Comparison of ENCODE assay signal across 21 mouse cellular contexts in the genomic region with DNA sequence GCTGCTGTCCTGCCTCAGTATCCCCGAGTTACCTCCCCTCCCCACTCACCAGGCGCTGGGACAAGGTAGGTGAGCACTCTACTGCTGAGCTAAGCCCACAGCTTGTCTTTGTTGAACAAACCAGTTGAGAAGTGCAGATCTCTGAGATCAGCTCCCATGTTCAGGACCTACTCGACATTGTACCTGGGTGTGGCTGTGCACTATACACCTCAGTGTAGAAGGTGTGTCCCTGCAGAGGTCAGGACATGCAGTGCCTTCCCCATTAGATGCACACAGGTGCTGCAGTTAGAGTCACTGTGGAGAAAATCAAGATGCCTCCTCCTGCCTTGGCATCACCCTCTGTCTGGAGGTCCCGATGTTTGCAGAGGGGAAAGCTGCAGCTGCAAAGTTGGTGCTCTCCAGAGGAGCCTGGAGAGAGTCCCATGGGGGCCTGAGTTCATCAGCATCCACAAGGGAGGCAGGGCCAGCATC. TPM values are rescaled to one million over a fixed set of nuclear protein-coding genes. Genes with fewer than 3 reads are reported as not detected.
DNase-seq lines count a peak whose midpoint lies in the region; ATAC-seq and TF ChIP-seq lines count a peak whose summit lies in the region.
"Had no signal": no experiment of that assay in that cellular context is flagged by ENCODE, and none has a peak within 500 bp of the region (broad histone marks: within the 10 kb centered on the region; RNA-seq: fewer than 3 reads in every experiment).

Gene Olfr317 (minus strand): TSS at position 421 of the 471 bp plus-strand sequence.

- H3K9ac ChIP-seq in embryonic facial prominence, embryonic 14.5 days (ENCODE audit: low read depth, low read length): no peak within 1 kb of the TSS
- no peak within 1 kb of the TSS for H3K9ac ChIP-seq in intestine, embryonic 16.5 days (ENCODE audit: low read depth, low read length)
- no peak within 1 kb of the TSS for H3K9ac ChIP-seq in intestine, postnatal 0 days (ENCODE audit: low read depth, low read length)

- no peaks in the 10 kb centered on the region for H3K4me1 ChIP-seq in embryonic facial prominence, embryonic 14.5 days (ENCODE audit: control insufficient read depth, insufficient read depth, low read length)
- no peaks in the 10 kb centered on the region for H3K4me1 ChIP-seq in embryonic facial prominence, embryonic 10.5 days
- H3K4me1 ChIP-seq in heart, embryonic 10.5 days: no peaks in the 10 kb centered on the region
- H3K4me1 ChIP-seq in intestine, embryonic 16.5 days (ENCODE audit: control insufficient read depth, insufficient read depth, low read length): no peaks in the 10 kb centered on the region
- H3K4me1 ChIP-seq in intestine, postnatal 0 days (replicated peaks; ENCODE audit: control insufficient read depth, insufficient read depth, low read length): no peaks in the 10 kb centered on the region

- ATAC-seq in embryonic facial prominence, embryonic 14.5 days (ENCODE audit: low read depth): no peak
- peak; percentile 56; the same call in 1 of the 2 replicates for ATAC-seq in intestine, embryonic 16.5 days
- no peak for ATAC-seq in intestine, postnatal 0 days
- ATAC-seq: activated CD4-positive, CD25-positive, alpha-beta regulatory T cell, adult 4 months; CD4-positive, CD25-positive, alpha-beta regulatory T cell, adult 4 months; Patski had no signal

- H3K4me2 ChIP-seq in embryonic facial prominence, embryonic 14.5 days (ENCODE audit: low read depth, low read length): no peak within 1 kb of the TSS
- H3K4me2 ChIP-seq in intestine, embryonic 16.5 days (ENCODE audit: low read depth, low read length): no peak within 1 kb of the TSS
- no peak within 1 kb of the TSS for H3K4me2 ChIP-seq in intestine, postnatal 0 days (replicated peaks; ENCODE audit: low read depth)

- H3K4me3 ChIP-seq in embryonic facial prominence, embryonic 14.5 days (ENCODE audit: low read depth, low read length): no peak within 1 kb of the TSS
- no peak within 1 kb of the TSS for H3K4me3 ChIP-seq in embryonic facial prominence, embryonic 10.5 days
- H3K4me3 ChIP-seq in heart, embryonic 10.5 days: no peak within 1 kb of the TSS
- H3K4me3 ChIP-seq in intestine, embryonic 16.5 days (ENCODE audit: low read length): no peak within 1 kb of the TSS
- H3K4me3 ChIP-seq in intestine, postnatal 0 days (ENCODE audit: low read depth, low read length): no peak within 1 kb of the TSS

- TF ChIP-seq CTCF in intestine, postnatal 0 days (IDR thresholded peaks at IDR 0.05; ENCODE audit: low read depth): no peak

- H3K9me3 ChIP-seq in embryonic facial prominence, embryonic 14.5 days (ENCODE audit: control insufficient read depth, low read length): no peaks in the 10 kb centered on the region
- no peaks in the 10 kb centered on the region for H3K9me3 ChIP-seq in embryonic facial prominence, embryonic 10.5 days
- no peaks in the 10 kb centered on the region for H3K9me3 ChIP-seq in heart, embryonic 10.5 days
- H3K9me3 ChIP-seq in intestine, embryonic 16.5 days (ENCODE audit: control insufficient read depth, low read length): no peaks in the 10 kb centered on the region
- no peaks in the 10 kb centered on the region for H3K9me3 ChIP-seq in intestine, postnatal 0 days (ENCODE audit: control insufficient read depth)
- H3K9me3 ChIP-seq: G1E had no signal

- no peaks in the 10 kb centered on the region for H3K36me3 ChIP-seq in embryonic facial prominence, embryonic 14.5 days (ENCODE audit: control insufficient read depth, insufficient read depth, low read length)
- no peaks in the 10 kb centered on the region for H3K36me3 ChIP-seq in embryonic facial prominence, embryonic 10.5 days (replicated peaks)
- no peaks in the 10 kb centered on the region for H3K36me3 ChIP-seq in heart, embryonic 10.5 days
- no peaks in the 10 kb centered on the region for H3K36me3 ChIP-seq in intestine, embryonic 16.5 days (ENCODE audit: control insufficient read depth, insufficient read depth, low read length)
- H3K36me3 ChIP-seq in intestine, postnatal 0 days (ENCODE audit: control insufficient read depth, insufficient read depth): no peaks in the 10 kb centered on the region
- H3K36me3 ChIP-seq: G1E had no signal

- 73% methylated on average over 4 of the region's 4 CpGs for WGBS in embryonic facial prominence, embryonic 14.5 days
- WGBS in embryonic facial prominence, embryonic 10.5 days: 75% methylated on average over 4 of the region's 4 CpGs
- WGBS in heart, embryonic 10.5 days: 74% methylated on average over 4 of the region's 4 CpGs
- 64% methylated on average over 4 of the region's 4 CpGs for WGBS in intestine, embryonic 16.5 days
- 57% methylated on average over 4 of the region's 4 CpGs for WGBS in intestine, postnatal 0 days

- peak; percentile 7 for DNase-seq in embryonic facial prominence, embryonic 14.5 days (ENCODE audit: low spot score)
- no peak for DNase-seq in embryonic facial prominence, embryonic 10.5 days (ENCODE audit: low spot score)
- peak; percentile 53 for DNase-seq in heart, adult 11 months
- DNase-seq in heart, embryonic 10.5 days (ENCODE audit: low spot score): no peak
- DNase-seq: adrenal gland, adult 2 months; adrenal gland, adult 8-10 months; adrenal gland, postnatal 10 days; adrenal gland, postnatal 14 days; adrenal gland, postnatal 25 days; adrenal gland, postnatal 36 days; B cell, adult 2 months; cerebellum, adult 11 months; cerebellum, adult 11-12 months; cerebellum, adult 18-20 months had no signal

- H3K27me3 ChIP-seq in embryonic facial prominence, embryonic 14.5 days (replicated peaks; ENCODE audit: control insufficient read depth, insufficient read depth, low read length): no peaks in the 10 kb centered on the region
- no peaks in the 10 kb centered on the region for H3K27me3 ChIP-seq in embryonic facial prominence, embryonic 10.5 days (replicated peaks; ENCODE audit: low read depth, poor library complexity, severe bottlenecking)
- no peaks in the 10 kb centered on the region for H3K27me3 ChIP-seq in heart, embryonic 10.5 days (ENCODE audit: insufficient read depth, poor library complexity, severe bottlenecking)
- H3K27me3 ChIP-seq in intestine, embryonic 16.5 days (replicated peaks; ENCODE audit: control insufficient read depth, insufficient read depth, low read length): no peaks in the 10 kb centered on the region
- no peaks in the 10 kb centered on the region for H3K27me3 ChIP-seq in intestine, postnatal 0 days (replicated peaks; ENCODE audit: control insufficient read depth, insufficient read depth, low read length)

- no peak within 1 kb of the TSS for H3K27ac ChIP-seq in embryonic facial prominence, embryonic 14.5 days (replicated peaks; ENCODE audit: low read depth, low read length)
- H3K27ac ChIP-seq in embryonic facial prominence, embryonic 10.5 days (replicated peaks): no peak within 1 kb of the TSS
- H3K27ac ChIP-seq in heart, embryonic 10.5 days: no peak within 1 kb of the TSS
- no peak within 1 kb of the TSS for H3K27ac ChIP-seq in intestine, embryonic 16.5 days (ENCODE audit: low read length)
- H3K27ac ChIP-seq in intestine, postnatal 0 days (ENCODE audit: low read depth, low read length): no peak within 1 kb of the TSS

RNA-seq across cellular contexts. Expression of gene Olfr317, which starts in this region (rescaled TPM):
- not detected in 2 replicates for polyA plus RNA-seq in embryonic facial prominence, embryonic 14.5 days (2014; fragmentation: Nextera tagmentation; extraction: Ambion mirVana)
- polyA plus RNA-seq in embryonic facial prominence, embryonic 10.5 days (2016; fragmentation: Nextera tagmentation; extraction: Ambion mirVana): not detected in 2 replicates
- polyA plus RNA-seq in heart, embryonic 10.5 days (2016; fragmentation: Nextera tagmentation; extraction: Ambion mirVana): not detected in 2 replicates
- not detected in 2 replicates for polyA plus RNA-seq in intestine, embryonic 16.5 days (2015; fragmentation: Nextera tagmentation; extraction: Ambion mirVana)
- not detected in 2 replicates for polyA plus RNA-seq in intestine, postnatal 0 days (2015; fragmentation: Nextera tagmentation; extraction: Ambion mirVana)
- polyA plus RNA-seq: activated CD4-positive, CD25-positive, alpha-beta regulatory T cell, adult 4 months; adrenal gland, adult 2 months; C2C12; CD4-positive, CD25-positive, alpha-beta regulatory T cell, adult 4 months; G1E; Patski had no signal

Comparison
In these comparisons a context has a peak if more than half of its experiments do, and no peak if none do; other contexts are left out.
1. Peak in DNase-seq in embryonic facial prominence, embryonic 14.5 days; RNA of the gene not detected or under 1 TPM.
2. Peak in ATAC-seq in intestine, embryonic 16.5 days; RNA of the gene not detected or under 1 TPM.